Mouse (Mus musculus) right cerebral cortex, postnatal 4 days (tissue): Measurements from ENCODE around the gene Scube1.

Source experiments
- DNase-seq: peaks from one replicate; pipeline ENCODE4 v3.0.0-alpha.2; 2022

Scube1 gene

DNA sequence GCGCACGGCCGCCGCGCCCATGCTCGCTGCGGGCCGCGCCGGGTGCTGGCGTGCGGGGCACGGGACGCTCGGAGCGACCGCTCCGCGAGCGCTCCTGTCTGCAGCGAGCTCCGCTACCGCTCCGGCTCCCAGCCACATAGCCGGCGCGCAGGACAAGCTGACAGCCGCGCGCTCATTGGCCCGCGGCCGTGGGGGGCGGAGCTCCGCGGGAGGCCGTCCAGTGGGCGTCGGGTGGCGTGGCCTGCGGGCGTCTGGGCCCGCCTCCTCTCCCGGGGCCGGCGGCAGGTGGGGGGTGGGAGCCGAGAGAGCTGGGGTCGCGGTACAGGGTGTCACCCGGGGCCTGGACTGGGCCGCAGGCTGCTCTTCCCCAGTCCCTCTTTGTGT is at the start of gene Scube1:
Scube1 (minus strand) TSS at position 136 of the 384 bp plus-strand sequence.
- DNase-seq, result peak; percentile 89

DNA sequence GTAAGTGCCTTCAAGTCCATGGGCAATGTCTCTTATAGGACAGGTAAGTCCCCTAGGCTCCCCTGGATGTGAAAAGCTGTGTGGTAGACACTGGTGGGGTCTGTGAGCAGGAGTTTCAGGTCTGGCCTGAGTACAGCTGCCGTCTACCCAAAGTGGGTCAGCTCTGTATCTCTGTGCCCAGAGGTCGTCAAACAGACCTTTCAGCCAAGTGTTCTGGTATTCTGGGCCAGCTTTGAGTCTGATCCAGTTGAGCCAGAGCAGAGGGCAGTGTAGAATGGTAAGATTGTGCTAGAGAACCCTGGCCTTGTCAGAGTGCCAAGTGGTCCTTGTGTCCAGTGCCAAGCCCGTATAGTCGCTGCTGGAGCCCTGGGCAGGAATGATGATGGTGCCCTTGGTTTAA is 48.1 kb upstream of the Scube1 start:
- DNase-seq, result no peak

DNA sequence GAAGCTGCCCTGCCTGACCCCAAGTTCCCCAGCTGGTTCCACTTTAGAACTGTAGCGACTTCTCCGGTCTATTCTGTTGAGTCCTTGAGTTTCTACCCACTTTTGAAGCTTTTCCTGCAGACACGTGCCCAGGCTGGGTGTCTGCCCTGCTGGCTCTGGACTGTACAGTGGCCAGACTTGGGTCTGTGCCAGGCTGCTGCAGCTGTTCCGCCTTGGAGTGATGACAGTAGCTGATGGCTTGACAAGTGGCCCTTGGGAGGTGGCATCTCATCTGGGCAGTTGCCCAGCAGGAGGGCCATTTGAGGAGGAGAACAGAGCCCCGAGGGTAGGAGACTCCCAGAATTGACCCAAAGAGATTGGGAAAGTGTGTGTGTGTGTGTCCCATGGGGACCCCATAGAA is 47.6 kb upstream of the Scube1 start:
- DNase-seq, result peak; percentile 49

DNA sequence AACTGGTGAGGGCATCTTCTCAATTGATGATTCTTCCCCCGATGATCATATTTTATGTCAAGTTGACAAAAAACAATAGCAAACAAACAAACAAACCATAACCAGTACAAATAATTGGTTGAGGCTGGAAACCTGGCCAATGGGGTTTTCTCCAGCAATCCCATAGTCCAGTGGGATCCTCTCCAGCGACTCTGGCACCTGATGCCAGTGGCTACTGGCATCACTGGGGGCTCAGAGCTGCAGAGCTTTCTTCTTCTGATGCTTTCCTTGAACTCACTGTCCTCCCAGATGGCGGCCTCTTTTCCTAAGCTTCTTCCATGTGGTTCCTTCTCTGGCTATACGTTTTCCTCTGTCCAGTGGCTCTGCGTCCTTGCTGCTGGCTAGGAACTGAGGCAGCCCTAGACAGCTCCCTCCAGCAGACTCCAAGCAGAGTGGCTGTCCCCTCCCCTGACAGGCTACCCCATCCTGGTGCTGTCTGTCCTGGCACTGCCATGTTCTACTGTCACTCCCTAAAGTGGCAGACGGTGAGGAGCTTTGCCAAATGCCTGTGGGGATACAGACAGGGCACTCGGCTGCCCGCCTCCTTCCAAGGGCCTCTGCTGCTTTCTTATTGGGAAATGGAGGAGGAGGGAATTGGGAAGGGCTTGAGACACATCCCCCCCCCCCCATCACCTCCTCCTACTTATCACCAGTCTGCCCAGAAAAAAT is 46.7 kb upstream of the Scube1 start:
- DNase-seq, result no peak

DNA sequence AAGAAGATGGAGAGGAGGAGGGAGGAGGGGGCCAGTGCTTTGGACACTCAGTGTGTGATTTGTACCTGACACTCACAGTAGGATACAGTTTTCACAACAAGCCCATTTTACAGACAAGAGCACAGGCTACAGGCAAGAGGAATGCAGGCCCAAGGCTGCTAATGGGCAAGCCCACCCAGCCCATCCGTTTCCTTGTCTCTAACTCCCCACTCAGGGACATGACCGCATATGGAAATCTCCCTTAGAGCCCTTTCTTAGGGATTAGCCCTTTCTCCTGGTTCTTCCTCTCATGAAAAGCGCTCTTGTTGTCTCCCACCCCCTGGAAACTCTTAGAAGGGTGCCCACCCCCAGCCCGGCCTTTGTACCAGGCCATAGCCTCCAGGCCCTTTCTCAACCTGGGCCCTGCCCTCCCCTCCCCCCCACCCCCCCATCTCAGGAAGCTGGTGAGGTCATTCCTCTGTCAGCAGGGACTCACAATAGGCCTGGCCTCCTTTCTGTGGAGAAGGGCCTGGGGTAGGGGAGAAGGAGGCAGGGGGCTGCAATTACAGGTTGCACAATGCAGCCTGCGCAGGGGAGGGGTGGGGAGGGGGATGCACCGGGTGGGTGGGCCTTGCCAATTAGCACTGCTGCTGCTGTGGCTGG is 40.7 kb upstream of the Scube1 start:
- DNase-seq, result no peak

DNA sequence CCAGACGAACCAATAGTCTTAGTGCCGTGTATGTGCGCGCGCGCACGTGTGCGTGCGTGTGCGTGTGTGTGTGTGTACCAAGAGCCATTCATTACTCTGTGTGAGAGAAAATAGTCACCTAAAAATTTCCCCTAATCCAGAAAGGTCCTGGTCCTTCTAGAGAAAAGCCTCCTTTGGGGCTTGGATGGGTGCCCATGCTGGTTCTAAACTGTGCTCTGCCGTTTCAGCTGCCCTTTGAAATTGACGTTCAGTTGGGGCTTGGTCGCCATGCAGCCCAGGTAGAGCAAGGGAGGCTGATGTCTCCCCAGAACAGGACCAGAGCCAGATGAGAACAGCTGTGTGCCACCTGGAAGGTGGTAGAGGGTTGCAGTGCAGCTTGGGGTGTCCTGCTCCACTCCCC is 36.7 kb upstream of the Scube1 start:
- DNase-seq, result no peak

DNA sequence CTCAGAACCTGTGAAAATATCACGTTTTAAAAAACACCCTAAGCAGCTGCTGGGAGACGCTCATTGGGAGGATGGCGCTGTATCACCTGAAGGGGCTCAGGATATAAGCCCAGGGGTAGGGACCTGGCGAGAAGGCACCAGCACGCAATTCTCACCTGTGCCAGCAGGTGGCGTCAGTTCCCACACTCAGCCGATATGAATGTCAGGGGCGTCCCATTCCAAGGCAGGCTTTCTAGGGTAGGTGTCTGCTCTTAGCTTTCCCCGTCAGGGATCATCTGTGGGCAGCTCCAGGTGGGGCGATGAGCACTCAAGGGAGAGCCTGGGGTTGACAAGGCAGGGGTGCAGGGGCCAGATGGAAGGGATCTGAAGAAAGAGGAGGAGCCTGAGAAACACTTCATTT is 35.9 kb upstream of the Scube1 start:
- peak; percentile 76 for DNase-seq

DNA sequence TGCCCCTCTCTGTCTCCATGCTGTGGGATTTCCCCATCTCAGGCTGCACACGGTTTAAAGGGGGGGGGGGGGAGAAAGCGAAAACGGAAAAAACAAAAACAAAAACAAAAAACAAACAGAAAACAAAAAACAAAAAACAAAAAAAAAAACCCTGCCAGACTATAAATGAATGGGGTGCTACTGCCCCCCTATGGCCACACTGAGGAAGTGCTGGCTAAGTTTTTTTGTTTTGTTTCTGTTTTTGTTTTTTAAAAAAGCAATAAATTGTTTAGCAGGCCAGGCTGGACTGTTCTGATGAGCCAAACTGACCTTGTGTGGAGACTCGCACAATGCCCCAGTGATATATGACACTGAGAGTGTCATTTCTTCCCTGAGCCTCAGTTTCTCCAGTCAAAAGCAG is 34.1 kb upstream of the Scube1 start:
- DNase-seq, result no peak

DNA sequence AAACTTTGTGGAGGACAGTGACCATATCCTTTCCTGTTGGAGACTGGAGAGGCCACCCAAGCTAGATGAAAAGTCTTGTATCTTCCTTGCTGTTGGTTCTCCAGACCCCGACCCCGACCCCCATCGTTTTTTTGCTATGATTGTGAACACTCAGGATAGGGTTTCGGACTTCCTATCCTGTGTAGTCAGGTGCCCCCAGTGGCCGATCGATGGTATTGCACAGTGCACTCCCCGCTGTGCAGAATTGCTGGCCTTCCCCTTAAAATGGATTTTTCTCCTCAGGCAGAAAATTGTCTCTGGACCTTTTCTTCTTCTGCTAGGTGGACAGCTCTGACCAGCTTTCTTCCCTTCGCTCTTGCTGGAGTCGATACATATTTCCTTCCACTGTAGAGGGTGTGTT is 31.9 kb upstream of the Scube1 start:
- peak; percentile 57 for DNase-seq

DNA sequence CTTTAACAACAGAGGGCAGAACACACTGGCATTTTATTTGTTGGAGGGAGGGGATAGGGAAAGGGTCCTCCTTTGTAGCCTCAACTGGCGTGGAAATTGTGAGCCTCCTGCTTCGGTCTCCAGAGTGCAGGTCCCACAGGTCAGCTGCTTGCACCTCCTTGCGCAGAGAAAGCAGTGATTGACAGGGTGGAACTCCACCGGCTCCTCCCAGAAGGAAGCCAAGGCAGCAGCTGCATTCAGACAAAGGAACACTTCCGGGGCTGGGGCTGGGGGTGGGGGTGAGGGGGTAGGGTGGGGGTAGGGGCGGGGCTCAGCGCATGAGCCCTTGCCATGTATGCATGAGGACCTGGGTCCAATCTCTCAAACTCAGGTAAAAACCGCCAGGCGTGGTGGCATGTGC is 24.6 kb upstream of the Scube1 start:
- no peak for DNase-seq

DNA sequence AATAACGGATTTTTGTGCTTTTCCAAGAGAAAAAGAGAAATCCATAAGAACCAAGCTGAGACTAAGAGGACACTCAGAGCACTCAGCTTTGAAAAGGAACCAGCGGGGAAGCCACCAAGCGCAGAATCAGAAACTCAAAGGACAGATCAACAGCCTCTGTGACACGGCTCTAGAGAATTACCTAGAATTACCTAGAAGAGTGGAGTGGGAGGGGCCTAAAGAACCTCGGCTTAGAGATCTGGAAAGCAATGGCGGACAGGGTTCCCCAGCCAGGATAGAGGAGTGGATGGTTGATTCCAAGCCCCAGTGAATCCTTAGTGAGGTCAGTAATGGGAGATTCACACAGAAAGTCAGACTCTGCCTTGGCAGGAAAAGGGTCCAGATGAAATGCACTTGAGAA is 24.2 kb upstream of the Scube1 start:
- DNase-seq, result no peak

DNA sequence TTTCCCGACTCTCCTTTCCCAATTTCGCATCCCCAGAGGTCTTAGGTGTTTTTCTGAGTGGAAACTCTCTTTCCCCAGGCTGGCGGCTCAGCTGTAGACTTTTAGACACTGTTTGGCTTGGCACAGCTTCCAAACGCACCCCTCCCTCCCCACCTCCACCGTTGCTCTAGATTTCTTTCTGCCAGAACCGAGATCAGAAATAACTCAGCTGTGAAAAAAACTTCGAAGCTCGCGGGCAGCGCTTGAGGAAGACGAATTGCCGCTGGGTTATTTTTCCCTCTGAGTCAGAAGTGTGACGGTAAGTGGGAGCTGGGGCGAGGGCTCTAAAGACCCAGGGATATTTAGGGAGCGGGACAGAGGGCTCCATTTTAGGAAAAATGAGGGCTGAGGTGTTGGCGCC is 21.5 kb upstream of the Scube1 start:
- no peak for DNase-seq

DNA sequence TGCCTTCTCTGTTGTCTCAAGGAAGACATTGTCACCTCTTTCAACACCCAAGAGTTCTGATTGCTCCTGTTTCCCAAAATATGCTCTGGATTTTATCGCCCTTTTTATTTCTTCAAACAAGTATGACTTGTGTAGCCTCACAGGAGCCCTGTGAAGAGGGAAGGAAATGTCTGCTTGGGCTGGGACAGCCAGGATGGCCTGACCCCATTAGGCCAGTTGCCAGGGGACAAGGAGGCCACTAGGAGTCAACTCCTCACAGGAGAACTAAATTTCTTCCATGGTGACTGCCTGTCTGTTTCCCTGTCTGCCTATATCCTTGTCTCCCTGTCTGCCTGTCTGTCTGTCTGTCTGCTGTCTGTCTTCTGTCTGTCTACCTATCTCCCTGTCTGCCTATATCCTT is 17.2 kb upstream of the Scube1 start:
- no peak for DNase-seq

DNA sequence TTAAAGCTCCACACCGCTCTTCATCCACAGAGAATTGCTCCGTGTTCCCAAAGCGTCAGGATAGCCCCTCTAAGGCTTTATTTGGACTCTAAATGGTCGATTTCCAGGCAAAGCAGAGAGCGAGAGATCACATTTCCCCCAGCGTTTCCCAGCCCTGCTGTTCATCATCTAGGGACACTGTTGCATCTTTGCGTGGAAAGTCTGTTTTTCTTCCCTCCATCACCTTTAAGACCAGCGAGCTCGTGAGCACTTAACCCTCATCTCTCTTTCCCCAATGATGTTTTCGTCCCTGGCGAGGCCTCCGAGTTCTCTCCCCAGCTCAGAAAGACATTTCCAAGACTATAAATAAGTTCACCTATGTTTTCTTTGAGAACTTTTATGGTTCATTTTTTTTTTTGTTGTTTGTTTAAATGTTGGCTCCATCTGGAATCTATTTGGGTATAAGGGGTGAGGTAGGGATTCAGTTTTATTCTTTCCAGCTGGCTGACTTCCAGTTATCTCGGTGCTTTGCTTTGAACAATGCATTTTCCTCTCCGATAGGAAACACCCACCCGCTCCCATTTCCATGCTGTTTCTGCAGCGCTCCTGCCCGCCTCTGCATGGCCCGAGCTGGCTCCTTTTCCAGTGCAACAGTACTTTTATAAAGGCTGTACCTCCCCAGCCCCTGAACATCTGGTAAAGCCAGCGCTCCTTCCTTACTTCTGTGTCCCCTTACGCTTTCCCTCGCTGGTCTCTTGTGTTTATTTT is 16.0 kb upstream of the Scube1 start:
- no peak for DNase-seq

DNA sequence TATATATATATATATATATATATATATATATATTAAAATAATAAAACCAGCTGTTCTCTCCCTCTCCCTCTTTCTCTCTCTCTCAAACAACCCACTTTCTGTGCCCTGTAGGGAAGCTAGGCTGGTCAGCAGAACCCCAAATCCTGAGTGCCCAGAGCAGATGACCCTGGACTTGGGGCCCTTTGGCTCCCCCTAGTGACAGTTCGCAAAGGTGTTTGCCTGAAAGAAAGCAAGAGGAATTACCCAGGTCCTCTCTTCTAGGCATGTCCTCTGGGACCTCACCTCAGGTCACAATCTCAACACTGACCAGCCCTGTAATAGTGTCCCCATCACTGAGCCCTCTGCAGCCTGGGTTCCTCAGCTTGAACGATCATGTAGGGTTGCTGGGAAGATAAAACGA is 2.8 kb upstream of the Scube1 start:
- DNase-seq, result peak; percentile 64

DNA sequence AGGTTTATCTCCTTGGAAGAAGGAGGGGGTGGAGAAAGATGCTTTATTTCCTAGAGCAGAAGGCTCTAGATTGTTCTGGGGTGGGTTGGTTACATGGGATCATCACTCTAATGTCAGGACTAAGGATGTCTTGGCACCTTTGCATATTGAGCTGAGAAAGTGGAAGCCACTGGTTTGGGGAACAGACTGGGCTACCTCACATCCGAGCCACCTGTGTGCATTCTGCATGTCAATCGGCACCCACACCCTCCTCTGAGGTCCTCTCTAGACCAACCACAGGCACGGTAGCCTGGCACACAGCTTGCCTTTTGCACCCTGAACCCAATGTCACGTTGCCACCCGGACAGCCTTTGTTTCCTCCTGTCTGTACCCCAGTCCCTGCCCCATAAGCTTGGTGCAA is 1.9 kb upstream of the Scube1 start:
- DNase-seq, result no peak

DNA sequence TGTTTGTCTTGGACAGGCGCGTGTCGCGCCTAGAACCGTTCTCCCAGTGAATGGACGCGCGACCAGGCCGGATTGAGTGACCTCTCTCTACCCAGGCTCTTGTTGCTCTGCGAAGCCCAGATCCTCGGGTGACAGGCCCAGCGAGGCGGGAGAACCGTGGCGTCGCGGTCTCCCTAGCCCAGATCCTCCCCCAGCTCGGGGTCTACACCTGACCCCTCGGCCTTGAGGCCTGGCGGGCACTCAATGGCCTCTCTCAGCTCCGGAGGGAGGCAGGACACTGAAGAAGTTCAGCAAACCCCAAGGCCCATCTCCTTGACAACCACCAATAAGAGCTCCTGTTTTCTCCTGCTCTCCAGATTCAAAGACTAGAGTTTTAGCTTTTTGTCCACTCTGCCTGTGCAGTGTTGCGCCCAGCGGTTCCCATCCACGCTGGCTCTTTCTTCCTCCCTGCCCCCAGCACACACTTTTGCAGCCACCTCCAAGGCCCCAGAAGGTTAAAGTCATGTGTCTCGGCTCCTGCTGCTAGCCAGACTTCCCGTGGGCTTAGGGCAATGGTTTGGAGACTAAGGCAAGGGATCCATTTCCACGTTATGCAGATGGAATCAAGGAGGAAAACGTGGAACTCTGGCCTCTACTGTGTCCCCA is 857 bp upstream of the Scube1 start:
- DNase-seq, result no peak

DNA sequence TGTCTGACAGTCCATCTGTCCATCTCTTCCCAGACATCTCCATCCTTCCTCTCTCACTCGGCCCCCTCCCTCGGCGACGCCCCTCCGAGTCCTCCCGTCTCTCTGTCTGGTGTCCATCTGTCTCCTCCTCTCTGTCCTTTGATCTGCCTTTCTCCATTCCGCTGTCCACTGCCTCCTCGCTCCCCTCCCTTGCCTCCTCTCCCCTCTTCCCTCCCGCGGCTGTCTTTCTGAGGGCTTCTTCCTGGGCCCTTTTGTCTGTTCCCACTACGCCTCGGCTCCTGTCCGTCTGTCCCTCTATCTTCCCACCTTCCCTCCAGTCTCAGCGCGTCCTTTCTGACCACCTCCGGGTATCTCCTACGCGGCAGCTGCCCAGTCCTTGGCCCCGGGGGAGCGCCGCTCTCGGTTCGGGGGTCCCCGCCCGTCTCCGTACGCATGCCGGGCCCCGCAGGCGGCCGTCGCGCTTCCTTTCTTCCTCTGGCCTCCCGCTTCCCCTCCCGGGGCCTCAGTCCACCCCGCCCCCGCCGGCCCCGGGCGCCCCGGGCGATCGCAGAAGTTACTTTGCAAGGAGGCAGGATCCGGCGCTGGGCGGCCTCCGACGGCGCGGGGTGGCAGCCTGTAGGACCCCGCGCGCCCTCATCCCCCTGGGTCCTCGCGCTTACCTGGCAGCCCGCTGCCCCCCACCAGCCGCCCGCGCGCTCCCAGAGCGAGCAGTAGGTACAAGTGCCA is 498 bp downstream of the Scube1 start:
- DNase-seq, result peak; percentile 35

DNA sequence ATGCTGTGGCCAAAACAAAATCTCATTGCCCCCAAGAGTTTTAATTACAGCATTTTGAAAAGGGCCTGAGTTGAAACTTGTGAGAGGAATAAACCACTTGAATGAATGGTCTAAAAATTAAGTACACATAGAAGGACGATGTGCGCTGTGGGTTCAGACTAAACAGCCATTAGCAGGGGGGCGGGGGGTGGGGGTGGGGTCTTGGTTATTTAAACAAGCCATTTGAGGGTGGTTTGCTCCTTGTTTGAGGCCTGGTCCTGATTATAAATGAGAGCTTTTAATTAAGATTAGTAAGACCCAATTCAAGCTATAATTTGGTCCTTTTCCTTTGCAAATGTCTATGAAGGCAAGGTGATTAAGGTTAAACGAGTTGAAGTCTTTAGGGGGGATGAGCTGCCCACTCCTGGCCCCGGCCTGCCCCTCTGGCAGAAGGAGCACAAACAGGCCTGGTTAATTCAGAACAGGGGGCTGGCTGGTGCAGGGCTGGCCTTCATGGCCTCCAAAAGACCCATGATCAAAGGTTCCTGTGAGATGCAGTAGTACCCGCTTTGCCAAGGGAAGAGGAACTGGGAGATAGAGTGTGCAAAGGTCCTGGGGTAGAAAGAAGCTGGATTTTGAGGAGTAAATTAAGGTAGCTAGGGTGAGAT is 9.1 kb downstream of the Scube1 start:
- no peak for DNase-seq

DNA sequence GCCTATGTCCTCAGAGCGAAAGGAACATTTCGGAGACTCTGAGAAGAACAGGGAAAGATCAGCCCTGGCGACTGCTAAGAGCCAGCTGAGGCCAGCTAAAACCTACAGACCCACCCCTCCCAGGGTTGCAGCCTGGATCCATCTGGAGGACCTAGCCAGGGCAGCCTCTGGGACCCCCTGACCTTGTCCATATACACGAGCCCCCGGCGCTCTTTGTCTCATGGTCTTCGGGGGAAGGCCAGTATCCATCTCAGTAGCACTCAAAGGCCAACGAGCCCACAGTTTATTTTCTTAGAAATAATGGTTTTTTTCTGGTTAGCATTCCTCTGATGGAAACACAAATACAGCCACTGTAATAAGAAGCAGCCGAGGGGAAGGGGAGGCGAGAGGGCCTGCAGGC is 12.0 kb downstream of the Scube1 start:
- DNase-seq, result no peak

DNA sequence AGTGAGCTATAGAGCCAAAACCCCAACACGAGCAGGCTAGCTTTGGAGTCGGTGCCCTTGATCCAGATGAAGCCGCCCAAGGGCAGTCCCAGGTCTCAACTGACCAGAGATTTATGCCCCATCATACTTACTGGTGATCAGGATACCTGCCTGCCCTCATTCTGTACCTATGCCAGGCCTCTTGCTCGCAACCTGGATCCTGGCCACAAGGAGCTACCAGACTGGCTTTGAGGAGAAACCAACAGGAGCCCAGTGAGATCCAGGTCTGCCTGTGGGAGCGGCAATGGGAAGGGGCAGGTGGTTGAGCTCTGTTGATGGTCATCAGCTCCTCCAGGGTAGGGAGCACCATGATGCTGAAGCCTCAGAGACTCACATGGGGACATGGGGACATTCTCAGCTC is 12.5 kb downstream of the Scube1 start:
- DNase-seq, result no peak
